Mouse (Mus musculus): ENCODE data around the gene Abca4. TPM values are rescaled to one million over a fixed set of nuclear protein-coding genes. Genes with fewer than 3 reads are reported as not detected.
A peak's percentile ranks its signal among the peaks of the same experiment; 100 is the strongest.

Abca4 gene
- polyA plus RNA-seq, 1 experiment from 2014 or later = 4.0 TPM

DNA sequence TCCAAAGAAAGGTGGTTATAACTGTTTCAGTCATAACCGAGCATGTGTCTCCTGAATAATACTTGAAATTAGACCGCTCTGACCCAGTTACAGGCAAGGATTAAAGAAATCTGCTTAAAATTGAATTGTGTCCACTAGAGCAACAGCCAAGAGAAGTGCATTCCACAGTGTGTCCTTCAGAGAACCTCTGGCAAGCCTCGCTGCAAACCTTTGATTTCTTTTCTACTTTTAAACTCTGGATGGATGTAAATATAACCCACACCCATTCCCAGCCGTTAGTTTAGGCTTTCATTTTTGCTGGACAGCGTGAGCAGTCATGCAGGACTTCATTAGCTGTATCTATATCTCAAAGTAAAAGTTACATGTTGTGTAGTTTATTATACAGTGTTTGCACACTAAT is 17.6 kb upstream of the Abca4 start:
- WGBS = 55% methylated on average over 5 of the region's 5 CpGs
- Histone ChIP-seq H3K27me3 (replicated peaks) (no peaks in the 10 kb centered on the region), H3K4me1 (replicated peaks) (peaks cover 14% of the 10 kb centered on the region), H3K4me3 (no peak overlapping the region), H3K4me2 (peak overlapping the region; percentile 26; the same call in 1 of the 2 replicates), H3K27ac (ENCODE audit: poor library complexity, severe bottlenecking) (peak overlapping the region; percentile 57), H3K36me3 (no peaks in the 10 kb centered on the region), H3K9me3 (replicated peaks) (no peaks in the 10 kb centered on the region), H3K9ac (no peak overlapping the region; the same call in 1 of the 2 replicates)
- no peak for ATAC-seq (ENCODE audit: insufficient number of reproducible peaks, low FRiP score)

DNA sequence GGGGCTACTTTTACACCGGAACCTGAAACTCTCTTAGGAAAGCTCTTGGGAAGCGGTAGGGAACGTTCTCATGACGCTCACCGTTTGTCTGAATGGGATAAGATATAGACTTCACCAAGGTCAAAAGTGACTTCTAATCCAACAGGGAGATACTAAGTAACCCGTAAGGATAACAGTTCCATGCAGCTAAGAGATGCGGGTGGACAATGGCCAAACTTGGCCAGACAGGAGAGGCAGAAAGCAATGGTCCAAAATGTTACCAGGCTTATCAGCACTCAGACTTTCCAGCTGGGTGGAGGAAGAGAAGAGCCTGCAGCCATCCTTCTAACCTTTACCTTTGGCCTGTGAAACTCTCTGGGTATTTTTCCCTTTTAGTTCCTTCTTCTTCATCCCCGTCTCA is 16.5 kb upstream of the Abca4 start:
- no peaks in the 10 kb centered on the region for H3K9me3 ChIP-seq (replicated peaks)
- ATAC-seq (ENCODE audit: insufficient number of reproducible peaks, low FRiP score) = no peak
- H3K27me3 ChIP-seq (replicated peaks) = no peaks in the 10 kb centered on the region
- H3K9ac ChIP-seq = no peak overlapping the region
- peaks cover 17% of the 10 kb centered on the region for H3K4me1 ChIP-seq (replicated peaks)
- no peaks in the 10 kb centered on the region for H3K36me3 ChIP-seq
- WGBS = 57% methylated on average over 8 of the region's 8 CpGs
- H3K4me2 ChIP-seq = no peak overlapping the region
- H3K4me3 ChIP-seq = no peak overlapping the region
- H3K27ac ChIP-seq (ENCODE audit: poor library complexity, severe bottlenecking) = no peak overlapping the region

DNA sequence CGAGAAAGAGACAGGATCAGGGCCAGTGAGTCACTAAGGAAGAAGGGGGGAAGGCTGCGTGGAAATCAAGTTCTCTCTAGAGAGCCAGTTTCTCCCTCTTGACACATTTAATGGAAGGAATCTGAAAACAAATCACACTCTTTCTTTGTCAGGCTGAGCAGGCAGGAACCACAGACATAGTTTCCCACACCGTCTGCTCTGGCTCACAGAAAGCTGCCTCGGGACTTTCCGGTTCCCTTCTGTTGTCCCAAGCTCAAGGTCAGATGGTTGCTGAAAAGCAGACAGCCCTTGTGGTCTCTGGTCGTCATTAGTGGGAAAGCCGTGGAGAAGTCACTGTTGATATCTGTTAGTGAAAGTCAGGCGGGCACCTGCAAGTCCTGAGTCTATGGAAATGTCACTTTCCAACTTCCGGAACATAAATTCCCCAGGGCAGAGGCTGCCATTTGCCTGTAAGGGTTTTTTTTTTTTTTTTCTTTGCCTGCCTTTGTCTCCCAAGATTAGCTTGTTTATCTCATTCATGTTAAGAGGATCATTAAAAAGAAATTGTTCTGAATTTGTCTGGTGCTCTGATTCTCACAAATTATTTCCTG is 10.9 kb upstream of the Abca4 start:
- H3K4me2 ChIP-seq = no peak overlapping the region
- no peak; the same call in 1 of the 2 replicates for ATAC-seq (ENCODE audit: insufficient number of reproducible peaks, low FRiP score)
- H3K27ac ChIP-seq (ENCODE audit: poor library complexity, severe bottlenecking) = peak overlapping the region; percentile 63
- WGBS = 22% methylated on average over 9 of the region's 9 CpGs
- H3K4me3 ChIP-seq = no peak overlapping the region
- H3K36me3 ChIP-seq = 0 out of 2 replicates have a peak, but pooled peaks cover 4% of the 10 kb centered on the region
- no peak overlapping the region for H3K9ac ChIP-seq
- no peaks in the 10 kb centered on the region for H3K27me3 ChIP-seq (replicated peaks)
- peaks cover 4% of the 10 kb centered on the region; the same call in 1 of the 2 replicates for H3K9me3 ChIP-seq (replicated peaks)
- peaks cover 24% of the 10 kb centered on the region for H3K4me1 ChIP-seq (replicated peaks)

GRCm38 (mm10) chr3:122034240-122034639 is 10.0 kb upstream of the Abca4 start:
- no peaks in the 10 kb centered on the region for H3K27me3 ChIP-seq (replicated peaks)
- 51% methylated on average over 5 of the region's 5 CpGs for WGBS
- no peak overlapping the region for H3K9ac ChIP-seq
- no peak overlapping the region for H3K4me3 ChIP-seq
- H3K27ac ChIP-seq (ENCODE audit: poor library complexity, severe bottlenecking) = peak overlapping the region; percentile 41
- H3K36me3 ChIP-seq = 0 out of 2 replicates have a peak, but pooled peaks cover 4% of the 10 kb centered on the region
- no peak overlapping the region for H3K4me2 ChIP-seq
- no peak for ATAC-seq (ENCODE audit: insufficient number of reproducible peaks, low FRiP score)
- H3K4me1 ChIP-seq (replicated peaks) = peaks cover 24% of the 10 kb centered on the region
- peaks cover 4% of the 10 kb centered on the region; the same call in 1 of the 2 replicates for H3K9me3 ChIP-seq (replicated peaks)

DNA sequence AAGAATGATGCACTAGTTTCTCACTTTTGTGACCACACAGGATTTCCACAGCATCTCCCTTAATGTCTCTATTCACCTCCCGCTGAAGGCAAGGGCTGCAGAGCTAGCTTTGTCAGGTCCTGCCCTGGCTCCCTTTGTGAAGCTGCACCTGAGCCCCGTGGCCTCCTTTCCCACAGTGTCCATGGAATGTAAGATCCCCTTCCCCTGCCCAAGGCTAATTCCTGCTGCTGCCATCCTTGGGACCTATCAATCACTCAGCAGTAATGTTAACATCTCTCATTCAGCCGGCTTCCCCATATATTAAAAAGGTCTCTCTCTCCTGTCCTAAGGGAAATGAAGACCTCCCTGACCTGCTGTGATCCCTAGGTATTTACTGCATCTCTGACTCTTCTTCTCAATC is 9.2 kb upstream of the Abca4 start:
- H3K9ac ChIP-seq = no peak overlapping the region
- peaks cover 20% of the 10 kb centered on the region for H3K4me1 ChIP-seq (replicated peaks)
- ATAC-seq (ENCODE audit: insufficient number of reproducible peaks, low FRiP score) = no peak
- 53% methylated on average over 3 of the region's 3 CpGs for WGBS
- H3K36me3 ChIP-seq = 0 out of 2 replicates have a peak, but pooled peaks cover 4% of the 10 kb centered on the region
- H3K9me3 ChIP-seq (replicated peaks) = peaks cover 4% of the 10 kb centered on the region; the same call in 1 of the 2 replicates
- no peaks in the 10 kb centered on the region for H3K27me3 ChIP-seq (replicated peaks)
- H3K4me3 ChIP-seq = no peak overlapping the region
- no peak overlapping the region for H3K27ac ChIP-seq (ENCODE audit: poor library complexity, severe bottlenecking)
- H3K4me2 ChIP-seq = no peak overlapping the region

DNA sequence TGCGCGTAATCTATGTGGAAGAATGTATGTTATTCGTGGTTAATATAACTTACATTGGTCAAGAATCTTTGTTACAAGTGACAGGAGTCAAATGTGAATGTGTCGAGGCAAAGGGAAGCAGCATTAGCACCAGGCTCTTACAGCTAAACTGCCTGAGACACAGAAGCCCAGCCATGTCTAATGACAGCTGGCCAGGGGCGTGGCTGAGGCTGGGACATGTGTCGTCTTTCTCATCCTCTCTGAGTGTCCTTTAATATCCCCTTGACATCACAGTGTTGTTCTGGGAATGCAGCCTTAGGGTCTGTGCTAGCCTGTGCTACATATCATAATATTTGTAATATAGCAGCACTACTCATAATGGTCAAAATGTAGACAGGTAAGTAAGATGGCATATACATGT is 3.7 kb upstream of the Abca4 start:
- Histone ChIP-seq H3K9me3 (replicated peaks) (peaks cover 4% of the 10 kb centered on the region; the same call in 1 of the 2 replicates), H3K36me3 (0 out of 2 replicates have a peak, but pooled peaks cover 4% of the 10 kb centered on the region), H3K27ac (ENCODE audit: poor library complexity, severe bottlenecking) (no peak overlapping the region), H3K4me2 (no peak overlapping the region), H3K27me3 (replicated peaks) (no peaks in the 10 kb centered on the region), H3K4me1 (replicated peaks) (peaks cover 26% of the 10 kb centered on the region), H3K4me3 (no peak overlapping the region), H3K9ac (no peak overlapping the region)
- no peak for ATAC-seq (ENCODE audit: insufficient number of reproducible peaks, low FRiP score)
- 72% methylated on average over 6 of the region's 6 CpGs for WGBS

DNA sequence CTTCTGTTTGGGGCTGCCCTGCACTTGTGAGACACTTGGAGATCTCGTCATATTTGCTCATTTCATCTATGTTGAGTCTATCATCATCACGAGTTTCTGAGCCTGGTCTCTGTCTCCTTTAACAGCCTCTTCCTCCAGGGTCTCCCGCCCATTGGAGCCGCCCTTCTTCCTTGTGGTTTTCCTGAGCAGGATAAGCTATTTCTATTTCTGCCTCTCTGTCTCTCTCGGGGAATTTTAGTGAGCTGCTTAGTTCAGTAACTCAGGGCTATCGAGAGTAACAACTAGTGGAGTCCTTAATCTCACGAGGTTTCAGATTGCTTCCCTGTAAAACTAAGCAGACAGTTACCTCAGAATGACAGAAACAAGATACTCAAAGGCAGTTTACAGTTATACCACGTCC is 1.1 kb upstream of the Abca4 start:
- H3K27ac ChIP-seq (ENCODE audit: poor library complexity, severe bottlenecking) = peak overlapping the region; percentile 36
- peak overlapping the region; percentile 1; the same call in 1 of the 2 replicates for H3K4me3 ChIP-seq
- no peak for ATAC-seq (ENCODE audit: insufficient number of reproducible peaks, low FRiP score)
- peak overlapping the region; percentile 52 for H3K4me2 ChIP-seq
- no peaks in the 10 kb centered on the region for H3K27me3 ChIP-seq (replicated peaks)
- no peaks in the 10 kb centered on the region for H3K36me3 ChIP-seq
- H3K9ac ChIP-seq = peak overlapping the region; percentile 24; the same call in 1 of the 2 replicates
- no peaks in the 10 kb centered on the region for H3K9me3 ChIP-seq (replicated peaks)
- WGBS = 3% methylated on average over 8 of the region's 8 CpGs
- peaks cover 52% of the 10 kb centered on the region for H3K4me1 ChIP-seq (replicated peaks)

DNA sequence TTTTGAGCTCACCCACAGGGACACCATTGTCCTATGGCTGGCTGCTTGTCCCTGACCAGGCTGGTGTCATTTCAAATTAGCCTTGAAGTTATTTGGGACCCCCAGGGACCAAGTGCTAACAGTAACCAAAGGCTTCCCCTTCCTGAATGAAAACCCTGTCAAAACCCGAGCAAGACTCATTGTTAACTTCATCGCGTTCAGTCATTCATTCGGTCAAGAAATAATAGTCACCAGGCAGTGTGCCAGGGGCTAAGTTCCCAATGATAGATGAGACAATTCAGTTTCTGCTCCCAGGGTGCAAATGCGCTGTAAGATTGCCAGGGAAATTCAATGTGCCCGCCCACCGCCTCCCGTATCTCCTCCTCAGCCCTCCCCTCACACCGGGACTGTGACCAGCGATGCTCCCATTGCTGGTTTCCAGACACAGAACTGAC is 2.0 kb downstream of the Abca4 start:
- no peak for ATAC-seq (ENCODE audit: insufficient number of reproducible peaks, low FRiP score)

GRCm38 (mm10) chr3:122047402-122047801 is 3.2 kb downstream of the Abca4 start:
- no peaks in the 10 kb centered on the region for H3K27me3 ChIP-seq (replicated peaks)
- peak overlapping the region; percentile 58 for H3K27ac ChIP-seq (ENCODE audit: poor library complexity, severe bottlenecking)
- peaks cover 64% of the 10 kb centered on the region for H3K4me1 ChIP-seq (replicated peaks)
- H3K4me2 ChIP-seq = peak overlapping the region; percentile 4; the same call in 1 of the 2 replicates
- WGBS = 26% methylated on average over 7 of the region's 7 CpGs
- no peak overlapping the region for H3K4me3 ChIP-seq
- ATAC-seq (ENCODE audit: insufficient number of reproducible peaks, low FRiP score) = peak; percentile 72
- no peak overlapping the region for H3K9ac ChIP-seq
- no peaks in the 10 kb centered on the region for H3K9me3 ChIP-seq (replicated peaks)
- H3K36me3 ChIP-seq = no peaks in the 10 kb centered on the region

More for the DNA sequence above, 2.0 kb downstream of the Abca4 start:
- no peak overlapping the region for H3K27ac ChIP-seq (ENCODE audit: poor library complexity, severe bottlenecking)
- no peak overlapping the region for H3K9ac ChIP-seq
- no peak overlapping the region for H3K4me3 ChIP-seq
- H3K36me3 ChIP-seq = no peaks in the 10 kb centered on the region
- 33% methylated on average over 10 of the region's 10 CpGs for WGBS
- H3K4me1 ChIP-seq (replicated peaks) = peaks cover 65% of the 10 kb centered on the region
- H3K4me2 ChIP-seq = 0 out of 2 replicates have a peak overlapping the region, but pooled peaks have one; percentile 0
- no peaks in the 10 kb centered on the region for H3K9me3 ChIP-seq (replicated peaks)
- H3K27me3 ChIP-seq (replicated peaks) = no peaks in the 10 kb centered on the region

DNA sequence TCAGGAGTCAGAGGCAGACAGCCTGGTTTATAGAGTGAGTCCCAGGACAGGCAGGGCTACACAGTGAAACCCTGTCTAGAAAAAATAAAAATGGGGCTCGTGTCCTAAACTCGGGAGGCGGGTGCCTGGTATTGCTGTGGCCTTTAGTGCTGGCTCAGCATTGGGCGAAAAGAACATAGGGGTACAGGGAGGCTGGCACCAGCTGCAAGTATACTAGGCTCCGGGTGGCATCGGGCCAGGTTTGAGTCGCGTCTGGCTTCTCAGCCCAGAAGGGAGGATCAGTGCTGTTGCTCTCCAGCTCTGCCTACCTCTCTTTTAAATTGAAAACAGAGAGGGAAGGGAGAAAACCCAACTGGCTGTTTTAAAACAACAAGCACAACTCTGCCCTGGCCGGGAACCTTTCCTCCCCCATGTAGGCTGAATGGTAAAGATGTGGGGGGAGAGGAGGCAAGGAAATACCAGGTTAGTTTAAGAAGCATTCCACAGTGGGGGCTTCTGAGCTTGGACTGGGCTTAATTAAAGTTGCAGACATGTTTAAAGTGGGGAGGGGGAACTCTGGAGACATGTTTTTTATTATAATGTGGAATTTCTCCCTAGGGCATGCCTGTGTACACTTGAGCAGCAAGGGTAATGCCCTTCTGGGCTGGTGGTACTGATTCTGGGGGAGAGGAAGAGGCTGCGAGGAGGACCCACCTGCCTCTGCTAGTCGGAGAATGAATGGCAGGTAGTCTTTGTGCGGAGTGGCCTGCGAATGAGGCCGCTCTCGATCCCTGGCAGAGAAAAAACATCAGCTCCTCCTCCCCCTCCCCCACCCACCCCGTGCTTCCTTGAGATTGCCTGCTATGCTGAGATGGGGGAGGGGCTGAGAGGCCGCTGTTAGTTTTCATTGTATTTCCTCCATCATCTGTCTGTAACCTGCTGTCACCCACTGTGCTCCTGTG is 3.9 kb downstream of the Abca4 start:
- Histone ChIP-seq H3K4me1 (replicated peaks) (peaks cover 56% of the 10 kb centered on the region), H3K27me3 (replicated peaks) (no peaks in the 10 kb centered on the region), H3K9me3 (replicated peaks) (no peaks in the 10 kb centered on the region), H3K27ac (ENCODE audit: poor library complexity, severe bottlenecking) (peak overlapping the region; percentile 58), H3K9ac (no peak overlapping the region), H3K4me2 (peak overlapping the region; percentile 31), H3K4me3 (no peak overlapping the region), H3K36me3 (no peaks in the 10 kb centered on the region)
- 28% methylated on average over 17 of the region's 17 CpGs for WGBS
- ATAC-seq (ENCODE audit: insufficient number of reproducible peaks, low FRiP score) = peak; percentile 46

DNA sequence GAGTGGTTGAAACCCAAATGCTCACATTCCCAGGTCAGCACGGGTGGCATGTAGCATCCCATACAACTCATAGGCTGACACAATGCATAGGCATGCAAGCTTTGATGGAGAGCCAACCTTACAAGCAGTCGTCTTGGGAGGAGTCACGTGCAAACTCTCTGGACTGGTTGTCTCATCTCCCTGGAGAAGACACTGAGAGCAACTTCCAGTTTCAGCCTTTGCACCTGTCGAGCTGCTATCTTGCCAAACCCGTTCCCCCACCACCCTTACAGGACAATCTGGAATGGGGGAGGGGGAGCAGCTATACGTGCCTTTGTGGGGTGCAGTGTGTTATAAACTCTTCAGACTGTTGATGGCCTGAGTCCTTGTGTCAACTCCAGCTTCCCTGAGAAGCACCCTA is 4.9 kb downstream of the Abca4 start:
- no peaks in the 10 kb centered on the region for H3K9me3 ChIP-seq (replicated peaks)
- H3K36me3 ChIP-seq = no peaks in the 10 kb centered on the region
- WGBS = 44% methylated on average over 6 of the region's 6 CpGs
- ATAC-seq (ENCODE audit: insufficient number of reproducible peaks, low FRiP score) = no peak
- H3K27ac ChIP-seq (ENCODE audit: poor library complexity, severe bottlenecking) = no peak overlapping the region
- no peak overlapping the region for H3K4me2 ChIP-seq
- no peak overlapping the region for H3K9ac ChIP-seq
- no peaks in the 10 kb centered on the region for H3K27me3 ChIP-seq (replicated peaks)
- peaks cover 56% of the 10 kb centered on the region for H3K4me1 ChIP-seq (replicated peaks)
- no peak overlapping the region for H3K4me3 ChIP-seq
